8 mouse cellular contexts compared by ENCODE assay signal in genomic region chr17:34589681-34590101, GRCm38 (mm10). TPM values are rescaled to one million over a fixed set of nuclear protein-coding genes. Genes with fewer than 3 reads are reported as not detected.
A peak's percentile ranks its signal among the peaks of the same experiment; 100 is the strongest.
DNase-seq lines count a peak whose midpoint lies in the region; ATAC-seq lines count a peak whose summit lies in the region.

Gene Gpsm3 (plus strand): TSS chr17:34589806.

- no peaks in the 10 kb centered on the region for H3K9me3 ChIP-seq in forebrain, embryonic 15.5 days
- H3K9me3 ChIP-seq in hindbrain, embryonic 12.5 days (replicated peaks) = no peaks in the 10 kb centered on the region
- no peaks in the 10 kb centered on the region for H3K9me3 ChIP-seq in liver, embryonic 11.5 days (ENCODE audit: control insufficient read depth, low read length)

- H3K27ac ChIP-seq in forebrain, embryonic 15.5 days (replicated peaks) = peak within 1 kb of the TSS; percentile 97
- H3K27ac ChIP-seq in hindbrain, embryonic 12.5 days = peak within 1 kb of the TSS; percentile 99
- peak within 1 kb of the TSS; percentile 95 for H3K27ac ChIP-seq in liver, embryonic 11.5 days (ENCODE audit: low read depth, low read length)

- no peaks in the 10 kb centered on the region for H3K36me3 ChIP-seq in forebrain, embryonic 15.5 days
- peaks cover 7% of the 10 kb centered on the region for H3K36me3 ChIP-seq in hindbrain, embryonic 12.5 days
- no peaks in the 10 kb centered on the region; the same call in 1 of the 2 replicates for H3K36me3 ChIP-seq in liver, embryonic 11.5 days (ENCODE audit: control insufficient read depth, insufficient read depth, low read length)

- peak; percentile 38 for DNase-seq in urinary bladder, postnatal 25 days (ENCODE audit: low spot score)
- no peak for DNase-seq in urinary bladder, adult 2 months (ENCODE audit: low spot score)
- no peak for DNase-seq in liver, embryonic 11.5 days (ENCODE audit: low spot score)
- peak; percentile 83 for DNase-seq in thymus, postnatal 25 days
- DNase-seq in layer of hippocampus, adult 8-10 months (ENCODE audit: low spot score in 2 of 2) = no peak

- H3K9ac ChIP-seq in forebrain, embryonic 15.5 days (replicated peaks) = no peak within 1 kb of the TSS
- no peak within 1 kb of the TSS for H3K9ac ChIP-seq in hindbrain, embryonic 12.5 days
- peak within 1 kb of the TSS; percentile 96 for H3K9ac ChIP-seq in liver, embryonic 11.5 days (ENCODE audit: low read depth, low read length)

- peaks cover 55% of the 10 kb centered on the region for H3K4me1 ChIP-seq in forebrain, embryonic 15.5 days
- H3K4me1 ChIP-seq in hindbrain, embryonic 12.5 days = peaks cover 67% of the 10 kb centered on the region
- peaks cover 54% of the 10 kb centered on the region for H3K4me1 ChIP-seq in liver, embryonic 11.5 days (replicated peaks; ENCODE audit: control insufficient read depth, insufficient read depth, low read length)

- no peak for ATAC-seq in forebrain, embryonic 15.5 days (replicated peaks)
- no peak for ATAC-seq in hindbrain, embryonic 12.5 days (ENCODE audit: low FRiP score)
- ATAC-seq in liver, embryonic 11.5 days (replicated peaks; ENCODE audit: low FRiP score) = no peak
- ATAC-seq in monocyte, adult 5-6 weeks (replicated peaks; ENCODE audit: insufficient number of reproducible peaks, low FRiP score, low TSS enrichment, poor library complexity, severe bottlenecking) = 0 out of 2 replicates have a peak, but pooled peaks have one; percentile 5

- 0 out of 2 replicates have a peak within 1 kb of the TSS, but pooled peaks have one; percentile 87 for H3K4me3 ChIP-seq in forebrain, embryonic 15.5 days
- 0 out of 2 replicates have a peak within 1 kb of the TSS, but pooled peaks have one; percentile 4 for H3K4me3 ChIP-seq in hindbrain, embryonic 12.5 days
- H3K4me3 ChIP-seq in liver, embryonic 11.5 days (ENCODE audit: low read depth, low read length) = peak within 1 kb of the TSS; percentile 91

- WGBS in forebrain, embryonic 15.5 days = 51% methylated on average over 7 of the region's 7 CpGs
- 28% methylated on average over 7 of the region's 7 CpGs for WGBS in hindbrain, embryonic 12.5 days
- 3% methylated on average over 7 of the region's 7 CpGs for WGBS in liver, embryonic 11.5 days

- H3K4me2 ChIP-seq in forebrain, embryonic 15.5 days (replicated peaks) = no peak within 1 kb of the TSS
- H3K4me2 ChIP-seq in hindbrain, embryonic 12.5 days (replicated peaks) = peak within 1 kb of the TSS; percentile 90
- H3K4me2 ChIP-seq in liver, embryonic 11.5 days = peak within 1 kb of the TSS; percentile 100

- H3K27me3 ChIP-seq in forebrain, embryonic 15.5 days = no peaks in the 10 kb centered on the region
- no peaks in the 10 kb centered on the region for H3K27me3 ChIP-seq in hindbrain, embryonic 12.5 days
- no peaks in the 10 kb centered on the region for H3K27me3 ChIP-seq in liver, embryonic 11.5 days (replicated peaks; ENCODE audit: control insufficient read depth, insufficient read depth, low read length)

RNA-seq across cellular contexts. Expression of gene Gpsm3, which starts in this region (rescaled TPM):
- 9.5 and 12.6 TPM in 2 replicates for polyA plus RNA-seq in urinary bladder, adult 2 months (2012; rRNA removed)
- polyA plus RNA-seq in forebrain, embryonic 15.5 days (2015; fragmentation: Nextera tagmentation; extraction: Ambion mirVana) = 2.7 and 3.2 TPM in 2 replicates
- polyA plus RNA-seq in hindbrain, embryonic 12.5 days (2016; fragmentation: Nextera tagmentation; extraction: Ambion mirVana) = 3.5 and 4.3 TPM in 2 replicates
- polyA plus RNA-seq in liver, embryonic 11.5 days (2014; fragmentation: Nextera tagmentation; extraction: Ambion mirVana) = 18.5 and 19.8 TPM in 2 replicates
- total RNA-seq in monocyte, adult 5-6 weeks (2017) = 64.4 to 104 TPM (median 95.5 TPM) in 3 replicates
- total RNA-seq in layer of hippocampus, adult 8-10 months (2022) = 1 to 10 TPM in 3 of 4 experiments, under 1 TPM in 1; 0.61 to 9.8 (median 5.5) TPM

Comparison
In these comparisons a context has a peak if more than half of its experiments do, and no peak if none do; other contexts are left out.
1. DNase-seq: peak in urinary bladder, postnatal 25 days (single experiment) and thymus, postnatal 25 days (single experiment); none in urinary bladder, adult 2 months (single experiment), liver, embryonic 11.5 days (single experiment) and layer of hippocampus, adult 8-10 months (0 of 2).
2. H3K4me3 ChIP-seq: peak in every context shown above with its lines; median percentile 91 in liver, embryonic 11.5 days; 87 in forebrain, embryonic 15.5 days; 4 in hindbrain, embryonic 12.5 days.
3. Peak in every context shown above with its lines, with median percentiles within 50 percentile points of each other: H3K27ac ChIP-seq.